Mouse (Mus musculus) E14TG2a.4 (cell line): Measurements from ENCODE around the gene Nek11.

Experiments
- CTCF ChIP-seq: conservative IDR thresholded peaks from 2 replicates; pipeline ENCODE4 v1.5.1; 2014; ENCODE audit warnings: low read length
- NANOG ChIP-seq: IDR thresholded peaks from 2 replicates; pipeline ENCODE4 v1.6.1; 2014; ENCODE audit warnings: borderline replicate concordance, low read length, mixed read lengths
- POU5F1 ChIP-seq: IDR thresholded peaks from 2 replicates; pipeline ENCODE4 v1.6.1; 2014; ENCODE audit warnings: low read length, borderline replicate concordance

GRCm38 (mm10) chr9:105342994-105343656 lies 52.2 kb downstream of the Nek11 start:
- TF ChIP-seq CTCF (no peak), NANOG (no peak), POU5F1 (no peak)
